Mouse (Mus musculus): ENCODE results near the gene Slc25a10. TPM values are rescaled to one million over a fixed set of nuclear protein-coding genes. Genes with fewer than 3 reads are reported as not detected.

The Slc25a10 gene
- polyA plus RNA-seq, 1 experiment from 2014 or later = 39.4 TPM

DNA sequence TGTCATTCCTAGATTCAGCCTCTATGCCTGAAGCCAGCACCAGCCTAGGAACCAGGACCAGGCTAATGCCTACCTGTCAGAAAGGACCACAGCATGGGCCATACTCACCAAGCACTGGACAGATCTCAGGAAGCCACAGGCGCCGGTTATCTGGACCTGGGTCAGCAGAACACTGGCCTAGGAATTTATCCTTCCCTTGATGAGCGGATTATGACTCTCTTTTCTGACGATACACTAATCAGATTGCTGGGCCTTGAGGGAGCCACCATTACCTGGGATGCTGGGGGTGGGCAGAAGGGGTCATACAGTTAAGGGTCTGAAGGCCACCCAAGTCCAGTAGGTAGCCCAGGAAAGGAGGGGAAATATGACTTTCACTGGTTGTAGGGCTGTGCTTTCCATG, 38.3 kb upstream of the Slc25a10 start, which contains the start of gene Pde6g:
Gene Pde6g, minus strand, starts transcription at position 195 of the 400 bp plus-strand sequence.
- ATAC-seq (ENCODE audit: insufficient number of reproducible peaks, insufficient read depth, low FRiP score, low read depth) = no peak
- no peak within 1 kb of the TSS for H3K4me2 ChIP-seq (ENCODE audit: low read length)
- H3K27ac ChIP-seq (replicated peaks in 1 of 2; ENCODE audit: control insufficient read depth in 1 of 2, insufficient read depth in 1 of 2, low read depth in 2 of 2, low read length in 2 of 2) = no peak within 1 kb of the TSS
- H3K4me3 ChIP-seq (ENCODE audit: control insufficient read depth in 1 of 2, insufficient read depth in 1 of 2, low read depth in 1 of 2, low read length in 2 of 2) = no peak within 1 kb of the TSS
- H3K9ac ChIP-seq (ENCODE audit: low read length) = no peak within 1 kb of the TSS
- H3K9me3 ChIP-seq (ENCODE audit: control insufficient read depth, low read length) = no peaks in the 10 kb centered on the region
- peaks cover 6% of the 10 kb centered on the region; the same call in 1 of the 2 replicates for H3K36me3 ChIP-seq (ENCODE audit: control insufficient read depth, insufficient read depth, low read length)
- H3K27me3 ChIP-seq (ENCODE audit: control insufficient read depth, insufficient read depth, low read length) = no peaks in the 10 kb centered on the region
- 78% methylated on average over 4 of the region's 4 CpGs for WGBS
- peaks cover 4% of the 10 kb centered on the region in 2 experiments; a peak in 3 of 4 replicates for H3K4me1 ChIP-seq (ENCODE audit: control insufficient read depth in 2 of 2, insufficient read depth in 2 of 2, low read length in 2 of 2)

DNA sequence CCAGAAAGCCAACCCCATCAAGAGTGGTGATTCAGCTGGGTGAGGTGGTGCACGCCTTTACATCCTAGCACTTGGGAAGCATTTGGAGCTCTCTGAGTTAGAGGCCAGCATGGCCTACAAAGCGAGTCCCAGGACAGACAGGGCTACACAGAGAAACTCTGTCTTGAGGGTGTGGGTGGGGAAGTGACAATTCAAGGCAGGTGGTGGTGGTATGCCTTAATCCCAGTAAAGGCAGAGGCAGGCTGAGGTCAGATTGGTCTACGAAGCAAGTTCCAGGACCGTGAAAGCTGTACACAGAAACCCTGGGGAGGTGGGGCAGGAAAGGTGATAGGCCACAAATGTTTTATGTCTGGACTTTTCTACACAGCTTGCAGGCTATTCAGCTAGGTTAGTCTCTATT, 36.7 kb upstream of the Slc25a10 start:
- no peak for ATAC-seq (ENCODE audit: insufficient number of reproducible peaks, insufficient read depth, low FRiP score, low read depth)
- Histone ChIP-seq H3K27ac (replicated peaks in 1 of 2; ENCODE audit: control insufficient read depth in 1 of 2, insufficient read depth in 1 of 2, low read depth in 2 of 2, low read length in 2 of 2) (no peak overlapping the region), H3K4me1 (ENCODE audit: control insufficient read depth in 2 of 2, insufficient read depth in 2 of 2, low read length in 2 of 2) (peaks cover 4 to 9% of the 10 kb centered on the region in 2 experiments), H3K36me3 (ENCODE audit: control insufficient read depth, insufficient read depth, low read length) (peaks cover 14% of the 10 kb centered on the region), H3K9me3 (ENCODE audit: control insufficient read depth, low read length) (no peaks in the 10 kb centered on the region), H3K4me2 (ENCODE audit: low read length) (no peak overlapping the region), H3K9ac (ENCODE audit: low read length) (no peak overlapping the region), H3K27me3 (ENCODE audit: control insufficient read depth, insufficient read depth, low read length) (no peaks in the 10 kb centered on the region), H3K4me3 (ENCODE audit: control insufficient read depth in 1 of 2, insufficient read depth in 1 of 2, low read depth in 1 of 2, low read length in 2 of 2) (no peak overlapping the region)
- 91% methylated on average over 4 of the region's 4 CpGs for WGBS

DNA sequence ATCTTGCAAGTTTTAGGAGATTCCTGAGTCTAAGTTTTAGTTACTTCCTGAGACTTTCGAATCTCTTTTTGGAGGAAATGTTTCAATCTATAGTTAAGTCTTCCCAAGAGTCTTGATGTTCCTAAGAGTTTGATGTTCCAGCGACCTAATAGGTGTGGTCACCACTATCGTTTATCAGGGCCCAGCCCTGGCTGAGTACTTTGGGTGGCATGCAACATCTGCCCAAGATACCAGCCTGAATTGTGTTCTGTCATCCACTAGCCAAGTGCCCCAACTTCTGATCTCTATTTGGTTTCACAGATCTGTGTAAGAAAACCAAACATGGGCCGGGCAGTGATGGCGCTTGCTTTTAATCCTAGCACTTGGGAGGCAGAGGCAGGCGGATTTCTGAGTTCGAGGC, 36.2 kb upstream of the Slc25a10 start:
- no peak for ATAC-seq (ENCODE audit: insufficient number of reproducible peaks, insufficient read depth, low FRiP score, low read depth)
- peaks cover 18% of the 10 kb centered on the region for H3K36me3 ChIP-seq (ENCODE audit: control insufficient read depth, insufficient read depth, low read length)
- no peak overlapping the region for H3K4me2 ChIP-seq (ENCODE audit: low read length)
- H3K9ac ChIP-seq (ENCODE audit: low read length) = no peak overlapping the region
- 87% methylated on average over 7 of the region's 7 CpGs for WGBS
- H3K9me3 ChIP-seq (ENCODE audit: control insufficient read depth, low read length) = no peaks in the 10 kb centered on the region
- H3K27me3 ChIP-seq (ENCODE audit: control insufficient read depth, insufficient read depth, low read length) = no peaks in the 10 kb centered on the region
- H3K27ac ChIP-seq (replicated peaks in 1 of 2; ENCODE audit: control insufficient read depth in 1 of 2, insufficient read depth in 1 of 2, low read depth in 2 of 2, low read length in 2 of 2) = no peak overlapping the region
- H3K4me1 ChIP-seq (ENCODE audit: control insufficient read depth in 2 of 2, insufficient read depth in 2 of 2, low read length in 2 of 2) = peaks cover 4 to 9% of the 10 kb centered on the region in 2 experiments
- no peak overlapping the region for H3K4me3 ChIP-seq (ENCODE audit: control insufficient read depth in 1 of 2, insufficient read depth in 1 of 2, low read depth in 1 of 2, low read length in 2 of 2)

DNA sequence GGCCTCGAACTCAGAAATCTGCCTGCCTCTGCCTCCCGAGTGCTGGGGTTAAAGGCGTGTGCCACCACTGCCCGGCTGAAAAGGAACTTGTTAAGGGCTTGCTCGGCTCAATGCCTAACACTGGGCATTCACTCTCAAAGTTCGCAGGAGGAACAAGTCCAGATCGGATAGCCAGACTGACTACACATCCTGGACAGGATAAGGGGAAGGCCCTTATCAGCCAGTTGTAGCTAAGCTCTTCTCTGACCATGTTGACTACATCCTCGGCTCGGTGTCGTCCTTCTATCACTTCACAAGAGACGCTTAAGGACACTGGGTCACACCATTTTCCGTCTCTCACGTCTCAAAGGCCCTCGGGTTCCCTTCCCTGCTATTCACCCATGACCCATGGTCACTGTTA, 34.3 kb upstream of the Slc25a10 start:
- peak overlapping the region; percentile 96 for H3K9ac ChIP-seq (ENCODE audit: low read length)
- peak overlapping the region; percentile 88 for H3K4me2 ChIP-seq (ENCODE audit: low read length)
- H3K36me3 ChIP-seq (ENCODE audit: control insufficient read depth, insufficient read depth, low read length) = peaks cover 36% of the 10 kb centered on the region
- peak overlapping the region; percentile 66 to 83 for H3K4me3 ChIP-seq (ENCODE audit: control insufficient read depth in 1 of 2, insufficient read depth in 1 of 2, low read depth in 1 of 2, low read length in 2 of 2)
- peaks cover 4 to 9% of the 10 kb centered on the region in 2 experiments for H3K4me1 ChIP-seq (ENCODE audit: control insufficient read depth in 2 of 2, insufficient read depth in 2 of 2, low read length in 2 of 2)
- no peaks in the 10 kb centered on the region for H3K27me3 ChIP-seq (ENCODE audit: control insufficient read depth, insufficient read depth, low read length)
- H3K9me3 ChIP-seq (ENCODE audit: control insufficient read depth, low read length) = no peaks in the 10 kb centered on the region
- H3K27ac ChIP-seq (replicated peaks in 1 of 2; ENCODE audit: control insufficient read depth in 1 of 2, insufficient read depth in 1 of 2, low read depth in 2 of 2, low read length in 2 of 2) = peak overlapping the region; percentile 80 to 94
- ATAC-seq (ENCODE audit: insufficient number of reproducible peaks, insufficient read depth, low FRiP score, low read depth) = peak; percentile 24; the same call in 1 of the 2 replicates
- 15% methylated on average over 14 of the region's 14 CpGs for WGBS

DNA sequence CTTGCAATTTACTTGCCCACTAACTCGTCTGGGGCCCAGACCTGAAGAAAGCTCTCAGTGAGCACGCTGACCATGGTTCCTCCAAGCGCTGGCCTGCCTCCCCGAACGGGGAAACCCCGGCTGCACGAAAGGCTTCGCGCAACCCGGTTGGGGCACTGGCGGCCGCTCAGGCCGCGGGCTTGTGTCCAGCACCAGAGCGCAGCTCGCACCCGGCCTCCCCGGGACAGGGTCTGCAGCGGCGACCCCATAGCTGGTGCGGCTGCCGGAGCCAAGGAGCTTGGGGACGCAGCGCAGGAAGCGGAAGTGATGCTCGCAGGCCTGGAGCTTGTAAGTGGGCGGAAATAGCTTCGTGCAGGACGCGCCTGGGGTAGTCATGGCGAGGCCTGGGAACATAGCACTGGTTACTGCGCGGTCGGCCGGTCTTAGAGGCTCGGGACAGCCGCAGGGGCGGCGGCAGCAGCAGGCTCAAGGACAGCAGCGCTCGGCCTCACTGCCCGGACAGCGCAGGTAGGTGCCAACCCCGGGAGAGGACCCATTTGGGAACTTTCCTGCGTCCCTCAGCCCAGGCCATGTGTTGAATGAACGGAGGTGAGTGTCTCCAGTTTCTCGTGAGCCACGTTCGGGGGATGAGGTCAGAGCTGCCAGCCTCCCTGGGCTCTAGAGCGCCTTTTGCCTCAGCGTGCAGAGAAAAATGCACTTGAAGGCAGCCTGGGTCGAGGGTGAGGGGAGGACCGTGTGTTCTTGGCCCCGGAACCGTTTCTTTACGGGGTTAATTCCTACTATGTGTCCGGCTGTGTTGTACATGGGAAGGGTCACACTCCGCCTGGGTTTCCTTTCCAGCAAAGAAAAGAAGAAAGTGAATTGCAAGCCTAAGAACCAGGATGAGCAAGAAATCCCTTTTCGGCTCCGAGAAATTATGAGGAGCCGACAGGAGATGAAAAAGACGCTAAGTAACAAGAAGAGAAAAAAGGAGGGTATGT, 33.6 kb upstream of the Slc25a10 start, which contains the start of the genes Oxld1 and Ccdc137:
Gene Oxld1, minus strand, starts transcription at position 297 of the 980 bp plus-strand sequence.
Gene Ccdc137, plus strand, starts transcription at position 344 of the 980 bp plus-strand sequence.
- H3K27me3 ChIP-seq (ENCODE audit: control insufficient read depth, insufficient read depth, low read length) = no peaks in the 10 kb centered on the region
- H3K4me3 ChIP-seq (ENCODE audit: control insufficient read depth in 1 of 2, insufficient read depth in 1 of 2, low read depth in 1 of 2, low read length in 2 of 2) = peak within 1 kb of the TSS; percentile 66 to 83
- ATAC-seq (ENCODE audit: insufficient number of reproducible peaks, insufficient read depth, low FRiP score, low read depth) = peak; percentile 68
- peak within 1 kb of the TSS; percentile 96 for H3K9ac ChIP-seq (ENCODE audit: low read length)
- WGBS = 4% methylated on average over 62 of the region's 62 CpGs
- H3K4me1 ChIP-seq (ENCODE audit: control insufficient read depth in 2 of 2, insufficient read depth in 2 of 2, low read length in 2 of 2) = peaks cover 4 to 9% of the 10 kb centered on the region in 2 experiments
- peaks cover 41% of the 10 kb centered on the region for H3K36me3 ChIP-seq (ENCODE audit: control insufficient read depth, insufficient read depth, low read length)
- no peaks in the 10 kb centered on the region for H3K9me3 ChIP-seq (ENCODE audit: control insufficient read depth, low read length)
- peak within 1 kb of the TSS; percentile 88 for H3K4me2 ChIP-seq (ENCODE audit: low read length)
- peak within 1 kb of the TSS; percentile 80 to 94 for H3K27ac ChIP-seq (replicated peaks in 1 of 2; ENCODE audit: control insufficient read depth in 1 of 2, insufficient read depth in 1 of 2, low read depth in 2 of 2, low read length in 2 of 2)

DNA sequence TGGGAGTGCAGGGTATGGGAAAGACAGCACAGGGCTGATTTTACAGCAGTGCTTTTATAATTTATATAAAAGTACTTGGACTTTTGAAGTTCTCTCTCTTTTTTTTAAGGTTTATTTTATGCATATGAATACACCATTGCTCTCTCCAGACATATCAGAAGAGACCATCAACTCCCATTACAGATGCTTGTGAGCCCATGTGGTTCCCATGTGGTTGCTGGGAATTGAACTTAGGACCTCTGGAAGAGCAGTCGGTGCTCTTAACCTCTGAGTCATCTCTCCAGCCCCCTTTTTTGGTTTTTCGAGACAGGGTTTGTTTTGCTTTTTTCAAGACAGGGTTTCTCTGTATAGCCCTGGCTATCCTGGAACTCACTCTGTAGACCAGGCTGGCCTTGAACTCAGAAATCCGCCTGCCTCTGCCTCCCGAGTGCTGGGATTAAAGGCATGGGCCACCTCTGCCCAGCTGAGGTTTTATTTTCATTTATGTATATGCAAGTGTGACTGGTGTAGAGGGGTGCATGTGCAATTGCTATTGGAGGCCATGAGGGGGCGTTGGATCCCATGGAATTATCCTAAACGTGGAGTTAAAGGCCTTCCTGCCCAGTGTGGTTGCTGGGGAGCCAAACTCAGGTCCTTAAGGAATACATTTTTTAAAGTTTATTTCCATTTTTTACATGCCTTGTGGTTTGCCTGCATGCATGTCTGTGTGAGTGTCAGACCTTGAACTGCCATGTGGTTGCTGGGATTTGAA, 32.6 kb upstream of the Slc25a10 start:
- Histone ChIP-seq H3K27me3 (ENCODE audit: control insufficient read depth, insufficient read depth, low read length) (no peaks in the 10 kb centered on the region), H3K36me3 (ENCODE audit: control insufficient read depth, insufficient read depth, low read length) (peaks cover 51% of the 10 kb centered on the region), H3K9ac (ENCODE audit: low read length) (peak overlapping the region; percentile 96), H3K4me2 (ENCODE audit: low read length) (peak overlapping the region; percentile 88), H3K9me3 (ENCODE audit: control insufficient read depth, low read length) (no peaks in the 10 kb centered on the region), H3K27ac (replicated peaks in 1 of 2; ENCODE audit: control insufficient read depth in 1 of 2, insufficient read depth in 1 of 2, low read depth in 2 of 2, low read length in 2 of 2) (no peak overlapping the region), H3K4me3 (ENCODE audit: control insufficient read depth in 1 of 2, insufficient read depth in 1 of 2, low read depth in 1 of 2, low read length in 2 of 2) (peak overlapping the region; percentile 66 to 83), H3K4me1 (ENCODE audit: control insufficient read depth in 2 of 2, insufficient read depth in 2 of 2, low read length in 2 of 2) (peaks cover 4 to 9% of the 10 kb centered on the region in 2 experiments)
- WGBS = 71% methylated on average over 6 of the region's 6 CpGs
- no peak for ATAC-seq (ENCODE audit: insufficient number of reproducible peaks, insufficient read depth, low FRiP score, low read depth)

DNA sequence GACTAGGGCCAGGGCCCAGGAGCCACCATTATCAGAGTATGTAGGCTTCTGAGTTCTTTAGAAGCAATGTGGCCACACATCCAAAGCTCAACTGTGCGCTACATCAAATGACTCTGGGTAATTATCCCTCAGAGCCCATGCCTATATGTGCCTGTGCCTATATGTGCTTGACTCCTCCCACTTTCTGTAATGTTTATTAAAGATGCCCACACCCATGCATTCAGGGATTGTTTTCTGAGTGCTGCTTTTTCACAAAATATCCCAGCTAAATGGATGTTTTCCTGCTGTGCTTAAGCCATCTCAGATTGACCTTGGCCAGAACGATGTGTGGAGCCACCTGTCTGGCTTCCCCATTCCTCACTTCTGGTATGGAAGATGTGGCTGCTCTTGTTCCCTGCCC, 28.1 kb upstream of the Slc25a10 start:
- no peak overlapping the region for H3K4me2 ChIP-seq (ENCODE audit: low read length)
- no peak overlapping the region for H3K27ac ChIP-seq (replicated peaks in 1 of 2; ENCODE audit: control insufficient read depth in 1 of 2, insufficient read depth in 1 of 2, low read depth in 2 of 2, low read length in 2 of 2)
- H3K9ac ChIP-seq (ENCODE audit: low read length) = no peak overlapping the region
- no peak overlapping the region for H3K4me3 ChIP-seq (ENCODE audit: control insufficient read depth in 1 of 2, insufficient read depth in 1 of 2, low read depth in 1 of 2, low read length in 2 of 2)
- peaks cover 8 to 20% of the 10 kb centered on the region in 2 experiments for H3K4me1 ChIP-seq (ENCODE audit: control insufficient read depth in 2 of 2, insufficient read depth in 2 of 2, low read length in 2 of 2)
- peaks cover 61% of the 10 kb centered on the region for H3K36me3 ChIP-seq (ENCODE audit: control insufficient read depth, insufficient read depth, low read length)
- WGBS = 85% methylated on average over 2 of the region's 2 CpGs
- H3K9me3 ChIP-seq (ENCODE audit: control insufficient read depth, low read length) = no peaks in the 10 kb centered on the region
- no peaks in the 10 kb centered on the region for H3K27me3 ChIP-seq (ENCODE audit: control insufficient read depth, insufficient read depth, low read length)
- no peak for ATAC-seq (ENCODE audit: insufficient number of reproducible peaks, insufficient read depth, low FRiP score, low read depth)
